Mouse (Mus musculus) E14TG2a.4 (cell line): ENCODE data around the gene Zfp266.

ENCODE experiments used
- H3K27me3 ChIP-seq: 2 replicates; pipeline ENCODE4 v1.6.1; 2014; ENCODE audit warnings: low read length, control low read depth; ENCODE audit not compliant: insufficient read depth
- H3K36me3 ChIP-seq: 2 replicates; pipeline ENCODE4 v1.6.1; 2014; ENCODE audit warnings: low read length, control low read depth; ENCODE audit not compliant: insufficient read depth
- H3K4me1 ChIP-seq: replicated peaks from 2 replicates; pipeline ENCODE4 v1.6.1; 2014; ENCODE audit warnings: low read depth, low read length, control low read depth
- H3K4me3 ChIP-seq: replicated peaks from 2 replicates; pipeline ENCODE4 v1.5.1; 2014; ENCODE audit warnings: mild to moderate bottlenecking, low read length
- H3K9me3 ChIP-seq: 2 replicates; pipeline ENCODE4 v1.6.1; 2014; ENCODE audit warnings: low read length, control low read depth
- CTCF ChIP-seq: conservative IDR thresholded peaks from 2 replicates; pipeline ENCODE4 v1.5.1; 2014; ENCODE audit warnings: low read length
- NANOG ChIP-seq: IDR thresholded peaks from 2 replicates; pipeline ENCODE4 v1.6.1; 2014; ENCODE audit warnings: borderline replicate concordance, low read length, mixed read lengths
- POU5F1 ChIP-seq: IDR thresholded peaks from 2 replicates; pipeline ENCODE4 v1.6.1; 2014; ENCODE audit warnings: low read length, borderline replicate concordance

Gene Zfp266

GRCm38 (mm10) chr9:20536598-20536997, 15.4 kb upstream of the Zfp266 start:
- no peaks in the 10 kb centered on the region; the same call in 1 of the 2 replicates for H3K4me1 ChIP-seq
- no peaks in the 10 kb centered on the region for H3K36me3 ChIP-seq
- H3K4me3 ChIP-seq = no peak overlapping the region
- TF ChIP-seq NANOG (no peak), CTCF (no peak), POU5F1 (no peak)
- H3K27me3 ChIP-seq = peaks cover 20% of the 10 kb centered on the region
- H3K9me3 ChIP-seq = no peaks in the 10 kb centered on the region

GRCm38 (mm10) chr9:20534326-20534926, 13.2 kb upstream of the Zfp266 start:
- Histone ChIP-seq H3K4me1 (no peaks in the 10 kb centered on the region), H3K4me3 (no peak overlapping the region), H3K27me3 (peaks cover 20% of the 10 kb centered on the region), H3K9me3 (no peaks in the 10 kb centered on the region), H3K36me3 (no peaks in the 10 kb centered on the region)
- no peak for TF ChIP-seq NANOG
- no peak for TF ChIP-seq POU5F1
- TF ChIP-seq CTCF = no peak

- Histone ChIP-seq H3K9me3 (no peaks in the 10 kb centered on the region), H3K4me1 (peaks cover 51% of the 10 kb centered on the region), H3K4me3 (peak overlapping the region; percentile 95), H3K36me3 (peaks cover 38% of the 10 kb centered on the region), H3K27me3 (no peaks in the 10 kb centered on the region)
- TF ChIP-seq POU5F1 (no peak), CTCF (no peak), NANOG (no peak)
Observed at GRCm38 (mm10) chr9:20520531-20521210, 546 bp downstream of the Zfp266 start.

GRCm38 (mm10) chr9:20519949-20520348, 1.3 kb downstream of the Zfp266 start:
- Histone ChIP-seq H3K9me3 (no peaks in the 10 kb centered on the region), H3K4me1 (peaks cover 58% of the 10 kb centered on the region), H3K4me3 (peak overlapping the region; percentile 95), H3K27me3 (no peaks in the 10 kb centered on the region), H3K36me3 (peaks cover 45% of the 10 kb centered on the region)
- TF ChIP-seq POU5F1 = no peak
- no peak for TF ChIP-seq NANOG

GRCm38 (mm10) chr9:20518708-20519107, 2.5 kb downstream of the Zfp266 start:
- TF ChIP-seq NANOG (no peak), CTCF (no peak), POU5F1 (no peak)
- Histone ChIP-seq H3K36me3 (peaks cover 57% of the 10 kb centered on the region), H3K27me3 (no peaks in the 10 kb centered on the region), H3K4me3 (no peak overlapping the region), H3K4me1 (peaks cover 70% of the 10 kb centered on the region), H3K9me3 (no peaks in the 10 kb centered on the region)

GRCm38 (mm10) chr9:20517727-20518126, 3.5 kb downstream of the Zfp266 start:
- no peaks in the 10 kb centered on the region for H3K27me3 ChIP-seq

GRCm38 (mm10) chr9:20514016-20514415, 7.2 kb downstream of the Zfp266 start:
- TF ChIP-seq NANOG = no peak
- no peak for TF ChIP-seq CTCF
- no peak for TF ChIP-seq POU5F1
- Histone ChIP-seq H3K36me3 (peaks cover 93% of the 10 kb centered on the region), H3K9me3 (no peaks in the 10 kb centered on the region), H3K4me3 (no peak overlapping the region), H3K27me3 (no peaks in the 10 kb centered on the region), H3K4me1 (peaks cover 90% of the 10 kb centered on the region)

More at GRCm38 (mm10) chr9:20517727-20518126, 3.5 kb downstream of the Zfp266 start:
- no peaks in the 10 kb centered on the region for H3K9me3 ChIP-seq
- peaks cover 79% of the 10 kb centered on the region for H3K4me1 ChIP-seq
- no peak overlapping the region for H3K4me3 ChIP-seq
- TF ChIP-seq NANOG = no peak
- TF ChIP-seq POU5F1 = no peak
- no peak for TF ChIP-seq CTCF
- peaks cover 67% of the 10 kb centered on the region for H3K36me3 ChIP-seq

GRCm38 (mm10) chr9:20512714-20513113, 8.5 kb downstream of the Zfp266 start:
- TF ChIP-seq NANOG (no peak), CTCF (no peak), POU5F1 (no peak)
- Histone ChIP-seq H3K9me3 (no peaks in the 10 kb centered on the region), H3K4me1 (peaks cover 78% of the 10 kb centered on the region), H3K36me3 (peaks cover 91% of the 10 kb centered on the region), H3K27me3 (no peaks in the 10 kb centered on the region), H3K4me3 (no peak overlapping the region)

- Histone ChIP-seq H3K4me1 (peaks cover 67% of the 10 kb centered on the region), H3K9me3 (no peaks in the 10 kb centered on the region), H3K4me3 (no peak overlapping the region), H3K36me3 (peaks cover 91% of the 10 kb centered on the region), H3K27me3 (no peaks in the 10 kb centered on the region)
- TF ChIP-seq NANOG (no peak), POU5F1 (no peak), CTCF (no peak)
Observed at GRCm38 (mm10) chr9:20511645-20512044, 9.6 kb downstream of the Zfp266 start.
